Mouse (Mus musculus) liver, embryonic 16.5 days (tissue): ENCODE measurements around the gene Slc7a14. TPM values are rescaled to one million over a fixed set of nuclear protein-coding genes. Genes with fewer than 3 reads are reported as not detected.

Source experiments
- ATAC-seq: fragments of 200-750 bp; cut with Nextera tagmentation; 2 replicates; pipeline ENCODE4 v1.8.0; 2017; ENCODE audit warnings: low read depth, mild to moderate bottlenecking, moderate number of reproducible peaks, moderate library complexity
- H3K27ac ChIP-seq: fragments of 300-500 bp; sonication (generic); 2 replicates; pipeline ENCODE4 v1.5.1; 2014; ENCODE audit warnings: mild to moderate bottlenecking, low read length
- H3K27me3 ChIP-seq: fragments of 300-500 bp; sonication (generic); 2 replicates; pipeline ENCODE4 v1.6.1; 2014; ENCODE audit warnings: low read depth, low read length, mixed read lengths; ENCODE audit not compliant: control insufficient read depth, insufficient read depth
- H3K36me3 ChIP-seq: fragments of 300-500 bp; sonication (generic); 2 replicates; pipeline ENCODE4 v1.6.1; 2014; ENCODE audit warnings: mild to moderate bottlenecking; ENCODE audit not compliant: control insufficient read depth, insufficient read depth
- H3K4me1 ChIP-seq: fragments of 300-500 bp; sonication (generic); 2 replicates; pipeline ENCODE4 v1.6.1; 2014; ENCODE audit warnings: low read depth, low read length, mixed read lengths; ENCODE audit not compliant: control insufficient read depth
- H3K4me2 ChIP-seq: fragments of 300-500 bp; sonication (generic); 2 replicates; pipeline ENCODE4 v1.6.1; 2014; ENCODE audit warnings: low read depth, low read length, mixed read lengths
- H3K4me3 ChIP-seq: fragments of 300-500 bp; sonication (generic); 2 replicates; pipeline ENCODE4 v1.5.1; 2014; ENCODE audit warnings: low read depth, mild to moderate bottlenecking, low read length
- H3K9ac ChIP-seq: fragments of 300-500 bp; sonication (generic); 2 replicates; pipeline ENCODE4 v1.6.1; 2014; ENCODE audit warnings: low read depth, low read length
- H3K9me3 ChIP-seq: fragments of 300-500 bp; sonication (generic); replicated peaks from 2 replicates; pipeline ENCODE4 v1.6.1; 2016; ENCODE audit warnings: low read length; ENCODE audit not compliant: control insufficient read depth
- WGBS: fragments of 180-500 bp; shearing (Covaris S2); extraction: QIAGEN DNeasy Blood & Tissue Kit; methylation state at CpG from one replicate; pipeline ENCODE4 v1.1.7; 2014; ENCODE audit not compliant: insufficient replicate concordance; 5-methylcytosine and 5-hydroxymethylcytosine counted together
- polyA plus RNA-seq: library from polyadenylated mRNA; unstranded; fragments of >200 nt; fragmentation: Nextera tagmentation; extraction: Ambion mirVana; gene quantifications from 2 replicates; pipeline ENCODE4 v1.2.1, GENCODE M21; 2015

The Slc7a14 gene
- polyA plus RNA-seq, 1 experiment from 2014 or later: 0.01 TPM

- no peak for ATAC-seq
- Histone ChIP-seq H3K4me3 (no peak overlapping the region), H3K27ac (no peak overlapping the region), H3K36me3 (no peaks in the 10 kb centered on the region), H3K4me1 (no peaks in the 10 kb centered on the region), H3K27me3 (no peaks in the 10 kb centered on the region), H3K4me2 (no peak overlapping the region), H3K9ac (no peak overlapping the region), H3K9me3 (no peaks in the 10 kb centered on the region)
- 35% methylated on average over 1 of the region's 1 CpGs for WGBS
These were observed 66.7 kb downstream of the Slc7a14 start for GRCm38 (mm10) chr3:31243478-31243877.

- WGBS: 67% methylated on average over 8 of the region's 8 CpGs
- ATAC-seq: no peak
- Histone ChIP-seq H3K4me2 (no peak overlapping the region), H3K27me3 (no peaks in the 10 kb centered on the region), H3K4me3 (no peak overlapping the region), H3K36me3 (no peaks in the 10 kb centered on the region), H3K9ac (no peak overlapping the region), H3K4me1 (no peaks in the 10 kb centered on the region), H3K27ac (no peak overlapping the region), H3K9me3 (no peaks in the 10 kb centered on the region)
These were observed 69.3 kb downstream of the Slc7a14 start for GRCm38 (mm10) chr3:31240840-31241239.

- Histone ChIP-seq H3K4me3 (no peak overlapping the region), H3K9ac (no peak overlapping the region), H3K9me3 (no peaks in the 10 kb centered on the region), H3K27ac (no peak overlapping the region), H3K27me3 (no peaks in the 10 kb centered on the region), H3K4me1 (no peaks in the 10 kb centered on the region), H3K4me2 (no peak overlapping the region), H3K36me3 (no peaks in the 10 kb centered on the region)
- ATAC-seq: no peak
- 74% methylated on average over 3 of the region's 3 CpGs for WGBS
These were observed 70.5 kb downstream of the Slc7a14 start for GRCm38 (mm10) chr3:31239645-31240044.

GRCm38 (mm10) chr3:31237936-31238335 lies 72.2 kb downstream of the Slc7a14 start:
- H3K4me2 ChIP-seq: no peak overlapping the region
- H3K27ac ChIP-seq: no peak overlapping the region
- WGBS: 35% methylated on average over 3 of the region's 3 CpGs
- no peaks in the 10 kb centered on the region for H3K27me3 ChIP-seq
- no peak overlapping the region for H3K9ac ChIP-seq
- no peaks in the 10 kb centered on the region for H3K4me1 ChIP-seq
- no peak for ATAC-seq
- H3K9me3 ChIP-seq: no peaks in the 10 kb centered on the region
- H3K4me3 ChIP-seq: no peak overlapping the region
- no peaks in the 10 kb centered on the region for H3K36me3 ChIP-seq

- H3K4me1 ChIP-seq: no peaks in the 10 kb centered on the region
- WGBS: 64% methylated on average over 3 of the region's 3 CpGs
These were observed 74.0 kb downstream of the Slc7a14 start for GRCm38 (mm10) chr3:31236146-31236545.

GRCm38 (mm10) chr3:31234356-31234755 lies 75.8 kb downstream of the Slc7a14 start:
- WGBS: 64% methylated on average over 7 of the region's 7 CpGs
- no peak overlapping the region for H3K4me3 ChIP-seq
- no peak for ATAC-seq

More at GRCm38 (mm10) chr3:31236146-31236545, 74.0 kb downstream of the Slc7a14 start:
- Histone ChIP-seq H3K27me3 (no peaks in the 10 kb centered on the region), H3K9me3 (no peaks in the 10 kb centered on the region), H3K4me3 (no peak overlapping the region), H3K9ac (no peak overlapping the region), H3K36me3 (no peaks in the 10 kb centered on the region), H3K27ac (no peak overlapping the region), H3K4me2 (no peak overlapping the region)
- no peak for ATAC-seq

GRCm38 (mm10) chr3:31233746-31234312 lies 76.3 kb downstream of the Slc7a14 start:
- Histone ChIP-seq H3K9me3 (no peaks in the 10 kb centered on the region), H3K4me1 (no peaks in the 10 kb centered on the region), H3K4me3 (no peak overlapping the region), H3K27me3 (no peaks in the 10 kb centered on the region), H3K27ac (no peak overlapping the region), H3K9ac (no peak overlapping the region), H3K4me2 (no peak overlapping the region), H3K36me3 (no peaks in the 10 kb centered on the region)
- ATAC-seq: no peak
- 64% methylated on average over 2 of the region's 2 CpGs for WGBS

More at GRCm38 (mm10) chr3:31234356-31234755, 75.8 kb downstream of the Slc7a14 start:
- Histone ChIP-seq H3K4me2 (no peak overlapping the region), H3K27me3 (no peaks in the 10 kb centered on the region), H3K36me3 (no peaks in the 10 kb centered on the region), H3K4me1 (no peaks in the 10 kb centered on the region), H3K27ac (no peak overlapping the region), H3K9ac (no peak overlapping the region), H3K9me3 (no peaks in the 10 kb centered on the region)

- Histone ChIP-seq H3K9ac (no peak overlapping the region), H3K27ac (no peak overlapping the region), H3K36me3 (no peaks in the 10 kb centered on the region), H3K4me1 (no peaks in the 10 kb centered on the region), H3K4me2 (no peak overlapping the region), H3K9me3 (no peaks in the 10 kb centered on the region), H3K4me3 (no peak overlapping the region), H3K27me3 (no peaks in the 10 kb centered on the region)
- ATAC-seq: no peak
- 71% methylated on average over 5 of the region's 5 CpGs for WGBS
These were observed 80.9 kb downstream of the Slc7a14 start for GRCm38 (mm10) chr3:31229281-31229680.

GRCm38 (mm10) chr3:31228487-31228886 lies 81.7 kb downstream of the Slc7a14 start:
- H3K4me1 ChIP-seq: no peaks in the 10 kb centered on the region
- no peak overlapping the region for H3K4me3 ChIP-seq
- no peaks in the 10 kb centered on the region for H3K27me3 ChIP-seq
- no peak overlapping the region for H3K4me2 ChIP-seq
- no peak overlapping the region for H3K27ac ChIP-seq
- H3K9ac ChIP-seq: no peak overlapping the region
- no peak for ATAC-seq
- 56% methylated on average over 2 of the region's 2 CpGs for WGBS
- H3K9me3 ChIP-seq: no peaks in the 10 kb centered on the region
- no peaks in the 10 kb centered on the region for H3K36me3 ChIP-seq
